Mouse (Mus musculus) common myeloid progenitor, adult 5-6 weeks (primary cell): ENCODE results near the gene Sv2c. TPM values are rescaled to one million over a fixed set of nuclear protein-coding genes. Genes with fewer than 3 reads are reported as not detected.
A peak's percentile ranks its signal among the peaks of the same experiment; 100 is the strongest.
"Not testable (repeated sequence)": the region's sequence is repeated elsewhere in the genome, so short reads cannot be mapped to it uniquely, and the experiment has no call there.

Experiments
- ATAC-seq: replicated peaks from 2 replicates; pipeline ENCODE4 v1.8.0; 2016; ENCODE audit warnings: low read depth, mild to moderate bottlenecking, moderate TSS enrichment, inconsistent platforms; ENCODE audit not compliant: poor library complexity, severe bottlenecking
- total RNA-seq: library from RNA; stranded (forward); fragments of 200-1000, 187-1606 nt; gene quantifications from 2 replicates; pipeline ENCODE4 v1.2.3, GENCODE M21; 2017

Sv2c gene
- total RNA-seq: not detected in 2 replicates

DNA sequence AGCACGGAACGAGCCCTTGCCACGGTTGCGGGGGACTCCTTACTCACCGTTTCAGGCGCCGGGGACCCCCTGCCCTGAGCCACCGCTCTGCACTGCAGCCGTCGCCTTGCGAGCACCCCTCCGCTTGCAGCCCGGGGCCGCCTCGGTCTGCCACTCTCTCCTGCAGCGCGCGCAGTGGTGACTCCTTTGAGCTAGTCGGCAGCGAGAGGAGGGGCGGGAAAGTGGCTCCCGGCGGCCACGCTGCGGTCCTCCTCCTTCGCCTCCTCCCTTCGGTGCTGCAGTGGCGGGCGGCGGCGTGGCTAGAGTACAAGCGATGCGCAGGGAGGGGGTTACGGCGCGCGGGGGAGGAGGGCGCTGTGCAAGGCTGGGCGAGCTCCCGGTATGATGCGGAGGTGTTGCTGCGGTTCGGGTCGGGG lies at the start of gene Sv2c:
TSS of gene Sv2c (minus strand) at position 177 of the 416 bp plus-strand sequence.
- ATAC-seq: peak; percentile 82

DNA sequence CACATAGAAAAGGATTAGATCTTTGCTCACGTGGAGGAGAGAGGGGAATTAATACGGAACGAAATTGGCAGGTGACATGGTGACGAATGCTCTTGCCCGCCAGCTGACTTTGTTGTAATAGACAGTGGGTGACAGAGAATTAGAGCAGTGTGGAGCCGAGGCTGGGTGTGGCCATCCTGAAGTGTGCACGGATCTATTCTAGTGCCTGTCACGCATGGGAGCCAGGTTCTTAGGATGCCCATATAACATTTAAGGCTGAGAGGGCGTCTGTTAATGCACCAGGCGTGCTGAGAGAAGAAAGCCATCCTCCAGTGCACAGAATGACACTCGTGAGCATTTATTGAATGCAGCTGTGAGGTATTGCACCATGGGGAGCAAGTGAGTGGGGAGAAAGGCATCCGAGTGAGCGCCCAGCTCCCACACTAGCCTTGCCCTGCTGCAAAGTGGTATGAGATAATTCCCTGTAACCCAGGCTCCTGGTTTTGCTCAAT lies 48.3 kb upstream of the Sv2c start:
- no peak for ATAC-seq

DNA sequence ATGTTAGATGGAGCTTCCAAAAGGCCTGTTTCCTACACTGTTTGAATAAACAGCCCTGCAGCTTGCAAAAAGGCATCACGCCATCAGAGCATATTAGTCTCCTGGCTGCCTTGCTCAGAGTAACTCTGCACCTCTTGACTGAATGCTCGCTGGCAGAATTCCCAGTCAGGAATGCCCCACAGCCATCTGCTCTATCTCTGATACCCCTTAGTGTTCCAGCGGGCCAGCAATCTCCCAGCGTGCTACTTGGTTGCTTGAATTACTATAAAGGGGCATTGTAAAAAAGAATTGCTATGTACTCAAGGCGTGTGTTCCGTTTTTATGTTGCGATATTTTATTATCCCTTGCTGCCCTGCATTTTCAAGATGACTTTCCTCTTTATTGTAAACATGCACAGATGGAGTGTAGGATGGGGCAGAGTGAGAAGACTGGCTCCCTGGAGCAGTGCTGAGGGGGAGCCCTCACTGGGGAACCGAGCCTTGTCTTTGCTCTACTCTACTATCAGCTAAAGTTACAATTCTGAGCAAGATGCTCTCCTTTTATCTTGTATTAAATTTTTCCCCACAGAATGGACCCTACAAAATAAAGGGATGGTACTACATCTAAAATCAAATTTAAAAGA lies 43.3 kb upstream of the Sv2c start:
- no peak for ATAC-seq

DNA sequence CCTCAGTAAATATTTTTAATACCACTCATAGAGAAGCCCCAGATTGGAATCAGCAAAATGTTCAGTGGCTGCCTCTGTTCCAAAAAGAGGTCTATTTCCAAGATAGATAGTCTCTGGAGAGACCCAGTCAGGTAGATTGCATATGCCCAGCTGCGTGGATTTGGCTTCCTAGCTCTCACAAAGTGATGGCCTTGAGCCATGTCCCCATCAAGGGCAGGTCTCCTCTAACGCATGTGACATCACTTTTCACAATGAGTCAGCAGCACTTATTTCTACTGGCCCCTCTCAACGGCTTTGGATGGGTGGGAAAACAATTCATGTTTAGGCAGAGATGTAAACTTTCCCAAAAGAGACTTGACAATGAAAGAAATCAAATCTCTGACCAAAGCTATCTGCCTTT lies 41.3 kb upstream of the Sv2c start:
- ATAC-seq: no peak

DNA sequence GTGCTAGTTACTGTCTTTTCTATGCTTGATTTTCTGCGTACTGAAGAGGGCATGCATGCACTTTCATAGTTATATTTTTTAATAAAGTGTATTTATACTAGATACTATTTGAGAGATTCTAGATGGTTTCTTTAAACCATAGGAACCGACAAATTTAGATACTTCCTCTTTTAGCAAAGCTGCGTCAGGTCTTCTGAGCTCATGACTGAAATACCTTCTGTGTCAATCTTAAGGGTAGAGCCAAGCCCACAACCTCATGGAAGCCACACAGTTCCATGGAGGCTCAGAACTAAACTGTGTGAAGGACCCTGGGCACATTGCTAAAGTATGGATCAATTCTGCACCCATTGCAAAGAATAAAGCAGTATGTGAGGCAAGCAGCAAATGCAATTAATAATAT lies 39.9 kb upstream of the Sv2c start:
- ATAC-seq: 0 out of 2 replicates have a peak, but pooled peaks have one; percentile 52

DNA sequence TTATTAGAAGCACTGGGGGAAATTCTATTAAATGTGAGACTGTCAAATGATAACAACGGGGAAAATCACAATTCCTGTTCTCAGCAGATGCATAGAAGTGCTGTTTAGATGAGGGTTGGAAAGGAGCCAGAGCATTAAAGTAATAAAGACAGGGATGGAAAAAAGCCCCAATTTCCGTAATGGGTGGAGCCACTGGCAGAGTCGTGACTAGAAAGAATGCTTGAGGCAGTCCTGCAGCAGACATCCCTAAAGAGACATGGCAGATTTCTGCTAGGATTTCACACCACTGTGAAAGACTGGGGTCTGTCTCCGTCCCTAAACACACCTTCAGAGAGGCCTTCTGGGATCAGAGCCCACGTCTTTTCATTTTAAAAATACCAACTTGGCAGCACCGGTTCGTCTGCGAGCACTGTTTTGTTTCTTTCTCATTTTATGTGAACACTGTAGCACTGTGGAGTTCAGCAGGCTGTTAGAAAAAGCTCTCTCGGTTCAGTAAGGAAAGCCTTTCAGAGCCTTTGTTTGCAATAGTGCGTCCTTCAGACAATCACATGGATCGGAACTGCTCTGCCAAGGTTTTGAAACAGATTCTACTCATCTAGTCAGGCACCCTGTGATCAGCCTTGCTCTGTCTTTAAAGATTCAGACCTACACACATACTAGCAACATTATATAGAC lies 36.8 kb upstream of the Sv2c start:
- ATAC-seq: no peak

DNA sequence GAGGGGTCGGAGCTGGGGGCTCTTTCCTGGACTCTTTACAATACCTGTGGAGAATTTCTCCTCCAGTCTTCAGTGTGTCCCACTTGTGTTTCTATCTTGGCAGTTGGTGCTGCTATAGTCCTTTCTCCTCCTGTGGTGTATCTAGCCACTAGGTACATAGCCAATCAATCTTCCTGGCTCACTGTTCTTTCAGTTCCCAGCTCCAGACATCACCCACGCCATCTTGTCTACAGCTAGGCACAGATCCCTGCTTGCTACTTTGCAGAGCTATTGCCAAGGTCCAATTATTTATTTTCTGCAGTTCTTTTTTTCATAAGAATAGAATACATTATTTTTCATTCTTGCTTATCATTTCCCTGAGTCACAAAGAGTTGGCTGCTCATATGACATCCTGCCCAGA lies 34.2 kb upstream of the Sv2c start:
- no peak for ATAC-seq

DNA sequence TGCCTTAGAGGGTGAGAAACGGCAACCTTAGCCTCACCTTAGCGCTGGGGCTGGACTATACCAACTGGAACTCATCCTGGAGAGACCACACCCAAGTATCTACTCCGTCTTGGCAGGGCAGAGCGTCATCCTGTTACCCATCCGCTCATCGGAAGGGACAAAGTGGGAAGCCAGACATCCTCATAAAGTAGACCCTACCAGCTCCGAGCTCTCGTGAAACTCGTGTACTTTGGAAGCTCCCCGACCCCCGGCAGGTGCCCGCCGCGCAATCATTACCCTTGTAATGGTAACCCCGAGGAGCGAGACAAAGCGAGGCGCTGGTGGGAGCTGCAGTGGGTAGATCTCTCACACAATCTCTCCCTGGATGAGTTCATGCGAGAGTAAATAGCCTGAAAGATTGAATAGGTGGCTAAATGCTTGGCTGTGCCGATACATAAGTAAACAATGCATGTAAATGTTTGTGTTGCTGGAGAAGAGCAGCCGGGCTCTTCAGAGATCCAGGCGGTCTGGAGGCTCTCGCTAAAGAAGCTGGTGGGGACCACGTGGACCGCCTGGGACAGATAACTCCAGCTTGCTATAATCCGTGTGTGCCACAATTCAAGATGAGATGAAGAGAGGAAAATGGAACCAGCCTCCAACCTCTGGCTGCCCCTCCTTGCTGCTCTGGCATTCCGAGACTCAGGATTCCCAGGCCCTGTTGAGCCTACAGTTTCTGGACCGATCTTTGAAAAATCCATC lies 1.2 kb upstream of the Sv2c start:
- ATAC-seq: no peak

DNA sequence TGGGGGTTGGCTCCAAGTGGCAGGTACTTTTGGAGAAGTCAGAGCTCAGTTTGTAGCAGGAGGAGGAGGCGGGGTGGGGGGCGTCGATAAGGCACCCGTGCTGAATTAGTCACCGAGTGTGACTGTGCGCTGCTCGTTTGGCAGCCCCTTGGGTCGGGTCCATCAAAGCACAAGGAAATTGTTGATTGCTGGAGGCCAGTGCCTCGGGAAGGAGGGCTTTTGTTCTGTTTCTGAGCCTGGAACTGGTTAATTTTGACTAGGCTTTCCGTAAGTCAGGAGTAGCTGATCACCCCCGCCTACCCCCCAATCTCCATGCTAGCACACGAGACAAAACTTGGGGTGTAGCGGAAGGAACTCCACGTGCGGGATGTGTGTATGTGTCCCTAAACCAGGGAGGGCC lies 456 bp upstream of the Sv2c start:
- ATAC-seq: no peak

DNA sequence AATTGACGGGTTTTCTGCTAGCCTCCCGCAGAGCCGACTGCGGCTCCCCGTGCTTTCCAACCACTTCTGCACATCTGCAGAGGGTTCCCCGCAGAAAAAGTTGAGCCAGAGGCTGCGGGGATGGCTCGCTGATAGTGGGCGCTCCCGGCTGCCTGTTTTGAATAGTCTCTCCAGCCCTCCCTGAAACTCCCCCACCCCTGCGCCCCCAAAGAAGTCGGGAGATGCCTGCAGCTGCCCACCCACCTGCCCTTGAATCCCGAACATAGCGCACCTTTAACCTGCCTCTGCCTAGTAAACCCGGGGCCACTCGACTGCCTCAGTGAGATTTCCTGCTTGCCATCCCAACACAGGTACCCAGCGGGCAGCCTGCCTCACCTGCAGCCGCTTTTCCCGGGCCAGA lies 466 bp downstream of the Sv2c start:
- no peak for ATAC-seq

DNA sequence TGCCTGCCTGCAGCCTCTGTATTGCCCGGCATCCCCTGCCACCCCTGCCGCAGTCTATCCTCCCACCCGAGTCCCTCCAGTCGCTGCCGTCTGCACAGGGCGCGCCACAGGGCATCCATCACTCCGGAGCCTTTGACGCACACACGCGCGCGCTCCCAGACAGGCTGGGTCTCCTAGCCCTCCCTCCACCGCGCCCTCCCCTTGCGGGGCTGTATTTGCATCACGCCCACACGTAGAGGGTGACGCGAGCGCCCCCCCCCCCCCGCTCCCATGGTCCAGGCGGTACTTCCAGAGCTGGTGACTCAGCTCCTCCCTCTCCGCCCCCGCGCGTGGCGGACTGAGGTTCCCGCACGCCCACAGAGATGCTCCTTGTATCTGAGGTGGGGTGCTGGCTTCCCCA lies 1.3 kb downstream of the Sv2c start:
- ATAC-seq: peak; percentile 35

DNA sequence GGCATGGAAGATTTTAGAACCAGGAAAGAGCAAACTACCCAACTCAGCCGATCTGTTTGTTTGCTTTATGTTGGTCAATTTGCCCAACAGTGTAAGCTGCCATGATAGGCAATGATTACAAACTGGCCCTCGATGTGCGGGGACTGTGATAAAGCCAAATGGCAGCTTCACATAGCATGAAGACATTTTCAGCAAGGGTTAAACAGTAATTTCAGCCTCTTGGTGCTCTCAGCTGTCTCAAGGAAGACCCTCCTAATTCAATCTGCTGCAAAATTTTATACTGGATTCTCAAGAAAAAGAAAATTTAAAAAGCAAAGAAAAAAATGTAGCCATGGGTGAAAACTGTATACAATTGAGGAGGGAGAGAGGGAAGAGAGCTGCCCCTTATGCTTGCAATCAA lies 3.3 kb downstream of the Sv2c start:
- ATAC-seq: no peak

DNA sequence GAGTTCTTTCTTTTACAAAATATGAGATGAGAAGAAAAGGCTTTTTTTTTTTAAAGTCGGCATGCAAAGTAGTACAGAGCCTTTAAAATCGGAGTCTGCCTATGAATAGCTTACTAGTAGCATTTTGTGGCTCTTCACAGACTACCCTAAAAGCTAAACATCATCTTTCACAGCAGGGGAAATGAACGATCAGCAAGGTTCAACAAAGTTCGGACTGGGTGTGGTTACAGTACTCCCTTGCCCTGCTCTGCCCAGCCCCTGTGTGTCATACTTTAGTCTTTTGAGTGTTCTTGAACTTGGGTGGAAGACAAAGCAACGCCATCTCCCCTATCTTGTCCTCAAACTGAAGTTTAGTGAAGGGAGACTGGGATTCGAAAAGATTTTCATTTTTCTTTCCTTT lies 5.7 kb downstream of the Sv2c start:
- ATAC-seq: no peak

DNA sequence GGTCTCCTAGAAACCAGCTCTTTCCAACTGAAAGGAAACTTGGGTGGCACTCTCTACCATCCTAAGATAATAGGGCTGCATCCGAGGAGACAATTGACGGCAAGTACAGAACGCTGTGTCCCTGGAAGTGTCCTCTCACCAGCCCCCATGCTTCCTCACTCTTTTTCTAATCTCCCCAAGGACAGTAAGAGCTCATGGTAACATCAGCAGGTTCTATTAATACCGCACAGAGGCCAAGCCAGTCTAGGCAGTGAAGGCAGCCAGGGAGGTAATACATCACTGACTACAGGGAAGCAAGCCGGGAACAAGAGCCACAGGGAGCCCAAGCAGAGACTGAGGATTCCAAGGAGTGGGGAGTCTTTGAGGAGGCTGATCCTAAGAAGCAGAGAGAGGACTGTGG lies 7.4 kb downstream of the Sv2c start:
- ATAC-seq: no peak

DNA sequence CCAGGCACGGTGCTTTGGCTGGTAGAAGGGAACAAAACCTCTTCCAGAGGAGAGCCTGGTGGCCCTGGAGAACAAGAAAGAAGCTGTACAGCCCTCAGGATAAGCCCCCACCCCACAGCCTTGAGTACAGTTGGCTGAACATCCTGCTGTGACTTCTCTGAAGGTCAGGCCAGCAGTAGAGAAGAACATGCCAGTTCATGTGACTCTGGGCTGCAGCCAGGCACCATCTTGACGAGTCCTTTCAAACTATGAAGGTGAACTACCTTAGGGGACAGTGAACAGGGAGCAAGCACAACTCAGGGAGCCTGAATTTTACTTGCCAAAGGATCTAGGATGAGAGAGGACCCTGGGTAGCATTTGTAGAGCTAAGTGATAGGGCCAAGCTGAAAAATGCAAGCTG lies 19.7 kb downstream of the Sv2c start:
- ATAC-seq: no peak

DNA sequence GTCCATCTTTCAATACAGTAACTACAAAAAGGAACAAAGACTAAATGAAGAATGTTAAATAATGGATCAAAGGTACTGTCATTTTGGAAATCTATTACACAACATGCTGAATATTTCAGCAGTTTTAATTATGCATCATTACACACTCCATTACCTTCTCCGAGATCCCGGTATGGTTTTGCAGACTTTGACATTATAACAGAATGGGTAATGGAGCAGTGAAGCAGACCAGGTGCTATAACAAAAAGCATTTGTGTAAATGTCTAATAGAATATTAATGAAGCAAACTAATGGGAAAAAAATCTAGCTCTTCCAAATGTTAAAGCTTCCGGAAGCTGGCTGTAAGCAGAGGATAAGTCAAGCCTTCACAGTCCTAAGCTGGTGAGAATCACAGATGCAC lies 21.6 kb downstream of the Sv2c start:
- no peak for ATAC-seq

DNA sequence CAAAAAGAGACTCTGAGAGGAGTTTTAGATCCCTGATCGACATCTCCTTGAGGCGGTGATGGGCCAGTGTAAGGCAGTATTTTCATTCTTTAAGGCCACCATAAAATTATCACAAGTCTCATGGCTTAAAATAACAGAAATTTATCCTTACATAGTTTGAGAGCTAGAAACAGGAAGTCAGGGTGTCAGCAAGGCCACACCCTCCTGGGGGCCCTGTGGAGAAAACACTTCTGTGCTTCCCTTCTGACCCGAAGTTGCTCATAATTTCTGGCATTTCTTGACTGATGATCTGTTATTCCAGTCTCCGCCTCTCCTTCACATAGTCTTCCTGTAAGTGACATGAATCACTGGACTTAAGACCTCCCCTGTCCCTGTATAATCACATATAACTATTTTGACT lies 26.0 kb downstream of the Sv2c start:
- peak; percentile 79 for ATAC-seq

DNA sequence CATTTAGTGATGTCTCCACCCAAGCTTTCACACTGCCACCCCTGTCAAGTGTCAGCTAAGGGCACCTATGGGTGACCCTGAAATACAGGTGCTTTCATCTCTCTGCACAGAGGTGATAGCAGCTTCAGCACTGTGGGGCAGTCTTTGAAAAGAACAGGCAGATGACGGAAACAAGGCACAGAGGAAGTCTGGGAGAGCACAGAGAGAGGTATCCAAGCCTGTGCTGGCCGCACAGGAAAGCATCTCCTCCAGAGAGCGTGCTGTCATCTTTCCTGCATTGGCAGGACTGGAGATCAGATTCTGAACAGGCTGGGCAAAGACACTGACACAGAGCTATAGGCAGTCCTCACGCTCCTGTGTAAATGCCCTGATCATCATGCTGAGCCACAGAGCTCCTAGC lies 41.4 kb downstream of the Sv2c start:
- no peak for ATAC-seq

DNA sequence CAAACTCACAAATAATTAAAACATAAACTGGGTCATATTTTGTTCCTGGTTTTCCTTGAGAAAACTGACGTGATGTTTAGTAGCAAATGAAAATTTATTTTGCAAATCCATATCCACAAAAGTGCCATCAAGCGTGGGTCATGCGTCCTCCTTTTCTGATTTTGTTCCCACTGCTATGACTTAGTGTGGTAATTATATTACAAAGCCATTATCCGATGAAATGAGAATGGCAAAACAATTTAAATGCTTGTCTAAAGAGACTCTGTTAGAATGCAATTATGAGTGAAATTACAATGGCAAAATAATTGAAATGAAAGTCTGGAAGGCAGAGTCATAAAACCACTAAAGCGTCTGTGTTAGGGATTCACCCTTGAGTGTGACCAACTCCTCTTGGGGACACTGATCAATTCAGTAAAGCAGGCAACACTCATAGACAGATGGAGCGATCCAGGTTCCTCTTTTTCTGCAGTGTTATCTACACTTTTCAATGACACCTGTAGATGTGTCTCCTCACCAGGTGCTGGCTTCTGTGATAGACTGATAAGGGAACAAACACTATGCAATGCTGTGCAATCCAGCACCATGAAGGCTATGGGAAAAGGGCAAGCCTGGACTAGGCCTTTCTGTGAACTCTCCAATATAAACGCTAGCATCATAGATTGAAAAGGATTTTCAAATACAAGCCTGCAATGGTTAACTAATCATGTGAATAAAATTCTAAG lies 46.6 kb downstream of the Sv2c start:
- no peak for ATAC-seq

DNA sequence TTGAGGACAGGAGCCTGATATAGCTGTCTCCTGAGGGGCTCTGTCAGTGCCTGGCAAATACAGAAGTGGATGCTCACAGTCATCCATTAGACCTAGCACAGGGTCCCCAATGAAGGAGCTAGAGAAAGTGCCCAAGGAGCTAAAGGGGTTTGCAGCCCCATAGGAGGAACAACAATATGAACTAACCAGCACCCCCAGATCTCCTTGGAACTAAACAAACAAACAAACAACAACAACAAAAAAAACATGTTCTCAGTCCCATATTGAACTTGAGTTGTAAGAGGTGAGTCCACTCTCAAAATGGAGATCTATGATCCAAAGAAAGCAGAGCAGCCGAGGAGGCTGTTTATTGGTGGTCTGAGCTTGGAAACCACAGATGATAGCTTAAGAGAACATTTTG lies 50.6 kb downstream of the Sv2c start, which contains the start of gene Gm17190:
TSS of gene Gm17190 (plus strand) at position 301 of the 400 bp plus-strand sequence.
- not testable (repeated sequence) for ATAC-seq

DNA sequence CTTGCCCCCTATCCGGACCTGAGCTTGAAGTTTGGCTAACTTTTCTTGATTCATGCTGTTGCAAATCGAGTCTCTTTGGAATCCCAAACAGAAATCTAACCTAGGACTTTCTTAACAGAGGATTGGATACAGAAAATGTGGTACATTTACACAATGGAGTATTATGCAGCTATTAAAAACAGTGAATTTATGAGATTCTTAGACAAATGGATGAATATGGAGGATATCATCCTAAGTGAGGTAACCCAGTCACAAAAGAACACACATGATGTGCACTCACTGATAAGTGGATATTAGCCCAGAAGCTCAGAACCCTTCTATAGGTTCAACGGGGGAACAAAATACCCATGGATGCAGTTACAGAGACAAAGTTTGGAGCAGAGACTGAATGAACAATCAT lies 51.1 kb downstream of the Sv2c start, which contains the start of gene Gm20075:
TSS of gene Gm20075 (minus strand) at position 101 of the 400 bp plus-strand sequence.
- ATAC-seq: not testable (repeated sequence)
